Mouse (Mus musculus) forebrain, embryonic 15.5 days (tissue): Measurements from ENCODE around the gene Ifit2. TPM values are rescaled to one million over a fixed set of nuclear protein-coding genes. Genes with fewer than 3 reads are reported as not detected.
"Not testable (repeated sequence)": the region's sequence is repeated elsewhere in the genome, so short reads cannot be mapped to it uniquely, and the experiment has no call there.

Source experiments
- ATAC-seq: fragments of 200-750 bp; cut with Nextera tagmentation; replicated peaks from 2 replicates; pipeline ENCODE4 v1.8.0; 2017; ENCODE audit warnings: mild to moderate bottlenecking, moderate TSS enrichment, moderate library complexity
- H3K27ac ChIP-seq: fragments of 300-500 bp; sonication (generic); replicated peaks from 2 replicates; pipeline ENCODE4 v1.5.1; 2015; ENCODE audit warnings: mild to moderate bottlenecking, inconsistent platforms
- H3K27me3 ChIP-seq: fragments of 300-500 bp; sonication (generic); 2 replicates; pipeline ENCODE4 v1.6.1; 2015; ENCODE audit warnings: inconsistent platforms
- H3K36me3 ChIP-seq: fragments of 300-500 bp; sonication (generic); 2 replicates; pipeline ENCODE4 v1.6.1; 2015; ENCODE audit warnings: mild to moderate bottlenecking, inconsistent platforms
- H3K4me1 ChIP-seq: fragments of 300-500 bp; sonication (generic); 2 replicates; pipeline ENCODE4 v1.6.1; 2015; ENCODE audit warnings: inconsistent platforms
- H3K4me2 ChIP-seq: fragments of 300-500 bp; sonication (generic); replicated peaks from 2 replicates; pipeline ENCODE4 v1.6.1; 2015; ENCODE audit warnings: mild to moderate bottlenecking, inconsistent platforms
- H3K4me3 ChIP-seq: fragments of 300-500 bp; sonication (generic); 2 replicates; pipeline ENCODE4 v1.5.1; 2015; ENCODE audit warnings: mild to moderate bottlenecking, inconsistent platforms
- H3K9ac ChIP-seq: fragments of 300-500 bp; sonication (generic); replicated peaks from 2 replicates; pipeline ENCODE4 v1.6.1; 2015; ENCODE audit warnings: mild to moderate bottlenecking, inconsistent platforms
- H3K9me3 ChIP-seq: fragments of 300-500 bp; sonication (generic); 2 replicates; pipeline ENCODE4 v1.6.1; 2016; ENCODE audit warnings: inconsistent platforms
- WGBS: fragments of 180-500 bp; shearing (Covaris S2); methylation state at CpG from one replicate; pipeline ENCODE4 v1.1.7; 2015; ENCODE audit warnings: mixed read lengths; 5-methylcytosine and 5-hydroxymethylcytosine counted together
- polyA plus RNA-seq: library from polyadenylated mRNA; unstranded; fragments of >200 nt; fragmentation: Nextera tagmentation; extraction: Ambion mirVana; gene quantifications from 2 replicates; pipeline ENCODE4 v1.2.1, GENCODE M21; 2015

The Ifit2 gene
- polyA plus RNA-seq, 1 experiment from 2014 or later: 8.0 TPM

- Histone ChIP-seq H3K9me3 (no peaks in the 10 kb centered on the region), H3K4me2 (no peak overlapping the region), H3K27ac (no peak overlapping the region)
These were observed 2.5 kb downstream of the Ifit2 start for GRCm38 (mm10) chr19:34553021-34553420.

GRCm38 (mm10) chr19:34553522-34553921 is 3.0 kb downstream of the Ifit2 start:
- Histone ChIP-seq H3K4me3 (no peak overlapping the region), H3K36me3 (no peaks in the 10 kb centered on the region), H3K4me2 (no peak overlapping the region), H3K4me1 (peaks cover 8% of the 10 kb centered on the region), H3K27me3 (no peaks in the 10 kb centered on the region), H3K9me3 (no peaks in the 10 kb centered on the region), H3K27ac (no peak overlapping the region), H3K9ac (no peak overlapping the region)
- 76% methylated on average over 3 of the region's 3 CpGs for WGBS
- no peak for ATAC-seq

More at GRCm38 (mm10) chr19:34553021-34553420, 2.5 kb downstream of the Ifit2 start:
- Histone ChIP-seq H3K4me1 (peaks cover 8% of the 10 kb centered on the region), H3K36me3 (no peaks in the 10 kb centered on the region), H3K4me3 (no peak overlapping the region), H3K27me3 (no peaks in the 10 kb centered on the region), H3K9ac (no peak overlapping the region)
- ATAC-seq: no peak
- 57% methylated on average over 6 of the region's 6 CpGs for WGBS

- no peaks in the 10 kb centered on the region for H3K9me3 ChIP-seq
- H3K4me2 ChIP-seq: no peak overlapping the region
- H3K4me3 ChIP-seq: no peak overlapping the region
- no peak overlapping the region for H3K9ac ChIP-seq
- no peaks in the 10 kb centered on the region for H3K27me3 ChIP-seq
- no peaks in the 10 kb centered on the region for H3K36me3 ChIP-seq
- H3K4me1 ChIP-seq: peaks cover 8% of the 10 kb centered on the region
- no peak for ATAC-seq
- no peak overlapping the region for H3K27ac ChIP-seq
These were observed 3.6 kb downstream of the Ifit2 start for GRCm38 (mm10) chr19:34554061-34554460.

GRCm38 (mm10) chr19:34556621-34557020 is 6.1 kb downstream of the Ifit2 start:
- Histone ChIP-seq H3K4me1 (0 out of 2 replicates have a peak, but pooled peaks cover 4% of the 10 kb centered on the region), H3K4me2 (no peak overlapping the region), H3K9me3 (no peaks in the 10 kb centered on the region), H3K4me3 (no peak overlapping the region), H3K27me3 (no peaks in the 10 kb centered on the region), H3K36me3 (no peaks in the 10 kb centered on the region), H3K27ac (no peak overlapping the region), H3K9ac (no peak overlapping the region)
- 58% methylated on average over 3 of the region's 3 CpGs for WGBS
- ATAC-seq: no peak

GRCm38 (mm10) chr19:34562556-34562955 is 12.1 kb downstream of the Ifit2 start:
- H3K4me2 ChIP-seq: no peak overlapping the region

GRCm38 (mm10) chr19:34566178-34566784 is 15.8 kb downstream of the Ifit2 start:
- H3K36me3 ChIP-seq: no peaks in the 10 kb centered on the region
- H3K4me1 ChIP-seq: no peaks in the 10 kb centered on the region
- H3K27me3 ChIP-seq: no peaks in the 10 kb centered on the region
- H3K9me3 ChIP-seq: no peaks in the 10 kb centered on the region
- no peak overlapping the region for H3K9ac ChIP-seq
- no peak overlapping the region for H3K4me2 ChIP-seq
- 76% methylated on average over 1 of the region's 1 CpGs for WGBS
- H3K4me3 ChIP-seq: no peak overlapping the region
- no peak overlapping the region for H3K27ac ChIP-seq
- no peak for ATAC-seq

More at GRCm38 (mm10) chr19:34562556-34562955, 12.1 kb downstream of the Ifit2 start:
- no peak overlapping the region for H3K4me3 ChIP-seq
- no peaks in the 10 kb centered on the region for H3K9me3 ChIP-seq
- no peaks in the 10 kb centered on the region for H3K27me3 ChIP-seq
- no peak overlapping the region for H3K27ac ChIP-seq
- no peaks in the 10 kb centered on the region for H3K4me1 ChIP-seq
- no peaks in the 10 kb centered on the region for H3K36me3 ChIP-seq
- no peak for ATAC-seq
- no peak overlapping the region for H3K9ac ChIP-seq

- Histone ChIP-seq H3K4me2 (no peak overlapping the region), H3K27me3 (no peaks in the 10 kb centered on the region), H3K36me3 (no peaks in the 10 kb centered on the region), H3K4me3 (no peak overlapping the region), H3K27ac (no peak overlapping the region), H3K9me3 (no peaks in the 10 kb centered on the region), H3K9ac (no peak overlapping the region), H3K4me1 (no peaks in the 10 kb centered on the region)
- no peak for ATAC-seq
- WGBS: 84% methylated on average over 7 of the region's 7 CpGs
These were observed 18.7 kb downstream of the Ifit2 start for GRCm38 (mm10) chr19:34568988-34569895.

GRCm38 (mm10) chr19:34569896-34570476 is 19.5 kb downstream of the Ifit2 start:
- no peaks in the 10 kb centered on the region for H3K9me3 ChIP-seq
- H3K27me3 ChIP-seq: no peaks in the 10 kb centered on the region
- H3K9ac ChIP-seq: no peak overlapping the region
- H3K4me2 ChIP-seq: no peak overlapping the region
- no peak for ATAC-seq
- no peaks in the 10 kb centered on the region for H3K4me1 ChIP-seq
- H3K36me3 ChIP-seq: no peaks in the 10 kb centered on the region
- 81% methylated on average over 4 of the region's 4 CpGs for WGBS
- no peak overlapping the region for H3K4me3 ChIP-seq
- no peak overlapping the region for H3K27ac ChIP-seq

- ATAC-seq: no peak
- no peak overlapping the region for H3K4me3 ChIP-seq
- WGBS: 86% methylated on average over 1 of the region's 1 CpGs
- no peaks in the 10 kb centered on the region for H3K36me3 ChIP-seq
- H3K4me2 ChIP-seq: no peak overlapping the region
- no peak overlapping the region for H3K27ac ChIP-seq
- H3K9me3 ChIP-seq: no peaks in the 10 kb centered on the region
- H3K9ac ChIP-seq: no peak overlapping the region
- no peaks in the 10 kb centered on the region for H3K4me1 ChIP-seq
- no peaks in the 10 kb centered on the region for H3K27me3 ChIP-seq
These were observed 20.6 kb downstream of the Ifit2 start for GRCm38 (mm10) chr19:34571080-34571479.

- H3K9ac ChIP-seq: no peak overlapping the region
- 95% methylated on average over 5 of the region's 5 CpGs for WGBS
- H3K4me2 ChIP-seq: no peak overlapping the region
- no peak overlapping the region for H3K27ac ChIP-seq
- H3K27me3 ChIP-seq: no peaks in the 10 kb centered on the region
- no peaks in the 10 kb centered on the region for H3K4me1 ChIP-seq
- H3K36me3 ChIP-seq: no peaks in the 10 kb centered on the region
- no peak for ATAC-seq
- no peaks in the 10 kb centered on the region for H3K9me3 ChIP-seq
- H3K4me3 ChIP-seq: no peak overlapping the region
These were observed 23.2 kb downstream of the Ifit2 start for GRCm38 (mm10) chr19:34573650-34574049.

- no peaks in the 10 kb centered on the region for H3K9me3 ChIP-seq
- H3K27ac ChIP-seq: no peak overlapping the region
- H3K27me3 ChIP-seq: no peaks in the 10 kb centered on the region
- ATAC-seq: no peak
- no peaks in the 10 kb centered on the region for H3K4me1 ChIP-seq
- H3K36me3 ChIP-seq: no peaks in the 10 kb centered on the region
- 68% methylated on average over 1 of the region's 1 CpGs for WGBS
- no peak overlapping the region for H3K9ac ChIP-seq
- H3K4me2 ChIP-seq: no peak overlapping the region
- H3K4me3 ChIP-seq: no peak overlapping the region
These were observed 26.6 kb downstream of the Ifit2 start for GRCm38 (mm10) chr19:34577121-34577520.

- H3K27ac ChIP-seq, H3K4me3 ChIP-seq, H3K9me3 ChIP-seq, H3K36me3 ChIP-seq, H3K4me1 ChIP-seq, ATAC-seq, H3K4me2 ChIP-seq, H3K27me3 ChIP-seq, H3K9ac ChIP-seq: not testable (repeated sequence)
- WGBS: 76% methylated on average over 2 of the region's 2 CpGs
These were observed 32.2 kb downstream of the Ifit2 start for GRCm38 (mm10) chr19:34582696-34583095.
